Mouse (Mus musculus): ENCODE data around the gene Tbc1d19.

The Tbc1d19 gene

GRCm38 (mm10) chr5:53909201-53909600 is 99.8 kb downstream of the Tbc1d19 start:
- in situ Hi-C loops (cut with MboI), result no loop called here

GRCm38 (mm10) chr5:53920416-53920815 is 111.0 kb downstream of the Tbc1d19 start:
- in situ Hi-C loops (cut with MboI), result no loop called here

GRCm38 (mm10) chr5:53922149-53922904 is 112.9 kb downstream of the Tbc1d19 start:
- in situ Hi-C loops (cut with MboI), result no loop called here

GRCm38 (mm10) chr5:53924005-53924404 is 114.6 kb downstream of the Tbc1d19 start:
- in situ Hi-C loops (cut with MboI), result no loop called here

GRCm38 (mm10) chr5:53926301-53926855 is 117.0 kb downstream of the Tbc1d19 start:
- in situ Hi-C loops (cut with MboI), result no loop called here

GRCm38 (mm10) chr5:53927886-53928285 is 118.5 kb downstream of the Tbc1d19 start:
- in situ Hi-C loops (cut with MboI), result no loop called here

GRCm38 (mm10) chr5:53928537-53928936 is 119.1 kb downstream of the Tbc1d19 start:
- in situ Hi-C loops (cut with MboI), result no loop called here

GRCm38 (mm10) chr5:53929205-53929614 is 119.8 kb downstream of the Tbc1d19 start:
- in situ Hi-C loops (cut with MboI), result no loop called here

- in situ Hi-C loops (cut with MboI), result no loop called here
Measured at GRCm38 (mm10) chr5:53929814-53930213, 120.4 kb downstream of the Tbc1d19 start.

- in situ Hi-C loops (cut with MboI), result no loop called here
Measured at GRCm38 (mm10) chr5:53931011-53931410, 121.6 kb downstream of the Tbc1d19 start.

GRCm38 (mm10) chr5:53933628-53934027 is 124.2 kb downstream of the Tbc1d19 start:
- in situ Hi-C loops (cut with MboI), result no loop called here

- in situ Hi-C loops (cut with MboI), result no loop called here
Measured at GRCm38 (mm10) chr5:53934040-53934439, 124.6 kb downstream of the Tbc1d19 start.

- in situ Hi-C loops (cut with MboI), result no loop called here
Measured at GRCm38 (mm10) chr5:53934826-53935225, 125.4 kb downstream of the Tbc1d19 start.

- in situ Hi-C loops (cut with MboI), result no loop called here
Measured at GRCm38 (mm10) chr5:53937187-53937586, 127.8 kb downstream of the Tbc1d19 start.

GRCm38 (mm10) chr5:53939026-53939425 is 129.6 kb downstream of the Tbc1d19 start:
- in situ Hi-C loops (cut with MboI), result no loop called here

- in situ Hi-C loops (cut with MboI), result no loop called here
Measured at GRCm38 (mm10) chr5:53941322-53942024, 132.1 kb downstream of the Tbc1d19 start.

- in situ Hi-C loops (cut with MboI), result no loop called here
Measured at GRCm38 (mm10) chr5:53942332-53942731, 132.9 kb downstream of the Tbc1d19 start.

GRCm38 (mm10) chr5:53943321-53943857 is 134.0 kb downstream of the Tbc1d19 start:
- in situ Hi-C loops (cut with MboI), result no loop called here

GRCm38 (mm10) chr5:53946747-53947146 is 137.3 kb downstream of the Tbc1d19 start:
- in situ Hi-C loops (cut with MboI), result no loop called here

GRCm38 (mm10) chr5:53947549-53948183 is 138.3 kb downstream of the Tbc1d19 start:
- in situ Hi-C loops (cut with MboI), result no loop called here

- in situ Hi-C loops (cut with MboI), result no loop called here
Measured at GRCm38 (mm10) chr5:53948606-53949266, 139.3 kb downstream of the Tbc1d19 start.

- in situ Hi-C loops (cut with MboI), result no loop called here
Measured at GRCm38 (mm10) chr5:53950189-53950588, 140.8 kb downstream of the Tbc1d19 start.
